Mouse (Mus musculus) gastrocnemius, postnatal 10 days (tissue): ENCODE data around the gene Fam117b. TPM values are rescaled to one million over a fixed set of nuclear protein-coding genes. Genes with fewer than 3 reads are reported as not detected.

ENCODE experiments used
- DNase-seq: peaks from one replicate; pipeline ENCODE4 v3.0.0; 2021; ENCODE audit warnings: mixed read lengths
- long read RNA-seq, 2 experiments: library from polyadenylated mRNA; stranded (forward); transcript quantifications; one replicate each; pipeline ENCODE4 v2.0.0; 2021
- total RNA-seq, 2 experiments: library from RNA; stranded (reverse); gene quantifications; 2 replicates each; pipeline ENCODE4 v1.2.3; 2021

The Fam117b gene
- total RNA-seq = 1 to 10 TPM; 7.9 to 8.8 TPM
- long read RNA-seq, experiment 1, full-length matches to known transcripts = 8 of 9 reads
- long read RNA-seq, experiment 1, partial matches to known transcripts = 1 of 9 reads
- long read RNA-seq, experiment 1, other reads (novel, unspliced or antisense) = 0 of 9 reads
- long read RNA-seq, experiment 2, full-length matches to known transcripts = 7 of 8 reads
- long read RNA-seq, experiment 2, partial matches to known transcripts = 0 of 8 reads
- long read RNA-seq, experiment 2, other reads (novel, unspliced or antisense) = 1 of 8 reads

GRCm38 (mm10) chr1:59912413-59913157 lies at the start of gene Fam117b:
Gene Fam117b, plus strand, starts transcription at chr1:59913006.
- DNase-seq = peak; percentile 97

GRCm38 (mm10) chr1:59868041-59868440 lies 44.8 kb upstream of the Fam117b start:
- no peak for DNase-seq

- no peak for DNase-seq
These were observed 38.8 kb upstream of the Fam117b start for GRCm38 (mm10) chr1:59874023-59874422.

GRCm38 (mm10) chr1:59878098-59878497 lies 34.7 kb upstream of the Fam117b start:
- no peak for DNase-seq

GRCm38 (mm10) chr1:59883349-59884134 lies 29.3 kb upstream of the Fam117b start:
- peak; percentile 83 for DNase-seq

- DNase-seq = no peak
These were observed 25.9 kb upstream of the Fam117b start for GRCm38 (mm10) chr1:59886899-59887298.

GRCm38 (mm10) chr1:59888018-59888417 lies 24.8 kb upstream of the Fam117b start:
- no peak for DNase-seq

GRCm38 (mm10) chr1:59891185-59891584 lies 21.6 kb upstream of the Fam117b start:
- no peak for DNase-seq

GRCm38 (mm10) chr1:59892777-59893176 lies 20.0 kb upstream of the Fam117b start:
- DNase-seq = no peak

- DNase-seq = no peak
These were observed 18.8 kb upstream of the Fam117b start for GRCm38 (mm10) chr1:59894025-59894424.

GRCm38 (mm10) chr1:59895456-59895855 lies 17.4 kb upstream of the Fam117b start:
- peak; percentile 35 for DNase-seq

- no peak for DNase-seq
These were observed 15.5 kb upstream of the Fam117b start for GRCm38 (mm10) chr1:59897147-59897798.

- no peak for DNase-seq
These were observed 13.1 kb upstream of the Fam117b start for GRCm38 (mm10) chr1:59899679-59900078.

- DNase-seq = no peak
These were observed 11.5 kb upstream of the Fam117b start for GRCm38 (mm10) chr1:59901082-59901876.

- DNase-seq = no peak
These were observed 10.2 kb upstream of the Fam117b start for GRCm38 (mm10) chr1:59902634-59903033.

GRCm38 (mm10) chr1:59904630-59905295 lies 8.0 kb upstream of the Fam117b start:
- DNase-seq = no peak

GRCm38 (mm10) chr1:59905916-59906315 lies 6.9 kb upstream of the Fam117b start:
- DNase-seq = no peak

- no peak for DNase-seq
These were observed 5.8 kb upstream of the Fam117b start for GRCm38 (mm10) chr1:59906819-59907521.

GRCm38 (mm10) chr1:59907700-59908099 lies 5.1 kb upstream of the Fam117b start:
- no peak for DNase-seq

GRCm38 (mm10) chr1:59910941-59911340 lies 1.9 kb upstream of the Fam117b start:
- no peak for DNase-seq
